Mouse (Mus musculus): ENCODE results near the gene Ppp2r5d. TPM values are rescaled to one million over a fixed set of nuclear protein-coding genes. Genes with fewer than 3 reads are reported as not detected.

Ppp2r5d gene
- polyA plus RNA-seq, 1 experiment from 2014 or later: 69.9 TPM

- Histone ChIP-seq H3K4me3 (ENCODE audit: low read depth, low read length) (no peak overlapping the region), H3K27ac (ENCODE audit: low read depth, low read length) (no peak overlapping the region), H3K4me2 (ENCODE audit: low read depth, low read length) (no peak overlapping the region), H3K9ac (replicated peaks; ENCODE audit: low read depth, low read length) (no peak overlapping the region), H3K27me3 (ENCODE audit: control insufficient read depth, insufficient read depth, low read length) (0 out of 2 replicates have a peak, but pooled peaks cover 2% of the 10 kb centered on the region), H3K36me3 (ENCODE audit: control insufficient read depth, insufficient read depth, low read length) (peaks cover 8% of the 10 kb centered on the region), H3K9me3 (ENCODE audit: control insufficient read depth, low read length) (no peaks in the 10 kb centered on the region), H3K4me1 (ENCODE audit: control insufficient read depth, insufficient read depth, low read length) (no peaks in the 10 kb centered on the region)
- no peak for ATAC-seq (ENCODE audit: low read depth)
- 92% methylated on average over 25 of the region's 26 CpGs for WGBS
Measured at GRCm38 (mm10) chr17:46725731-46726645, 21.1 kb upstream of the Ppp2r5d start.

DNA sequence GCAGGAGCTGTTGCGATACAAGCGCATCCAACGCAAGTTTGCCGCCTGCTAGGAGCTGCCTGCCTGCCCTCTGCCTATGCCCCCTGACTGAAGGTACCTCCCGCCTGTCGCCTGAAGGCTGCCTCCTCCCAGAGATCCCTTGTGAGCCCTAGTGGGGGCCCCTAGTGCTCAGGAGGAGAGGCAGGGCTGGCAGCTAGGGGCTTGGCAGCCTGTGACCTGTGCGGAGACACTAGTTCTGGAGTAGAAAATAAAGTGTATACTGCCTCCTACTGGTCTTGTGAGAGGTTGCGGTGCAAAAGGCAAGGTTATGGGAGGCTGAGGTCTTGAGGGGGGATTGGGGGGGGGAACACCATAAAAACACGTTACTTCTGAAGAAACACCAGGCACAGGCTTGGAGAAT is 20.4 kb upstream of the Ppp2r5d start:
- peaks cover 8% of the 10 kb centered on the region for H3K36me3 ChIP-seq (ENCODE audit: control insufficient read depth, insufficient read depth, low read length)
- no peaks in the 10 kb centered on the region for H3K4me1 ChIP-seq (ENCODE audit: control insufficient read depth, insufficient read depth, low read length)
- H3K9ac ChIP-seq (replicated peaks; ENCODE audit: low read depth, low read length): no peak overlapping the region
- no peak overlapping the region for H3K4me3 ChIP-seq (ENCODE audit: low read depth, low read length)
- 48% methylated on average over 9 of the region's 9 CpGs for WGBS
- H3K27ac ChIP-seq (ENCODE audit: low read depth, low read length): no peak overlapping the region
- H3K9me3 ChIP-seq (ENCODE audit: control insufficient read depth, low read length): no peaks in the 10 kb centered on the region
- no peak overlapping the region for H3K4me2 ChIP-seq (ENCODE audit: low read depth, low read length)
- 0 out of 2 replicates have a peak, but pooled peaks cover 2% of the 10 kb centered on the region for H3K27me3 ChIP-seq (ENCODE audit: control insufficient read depth, insufficient read depth, low read length)
- no peak; the same call in 1 of the 2 replicates for ATAC-seq (ENCODE audit: low read depth)

DNA sequence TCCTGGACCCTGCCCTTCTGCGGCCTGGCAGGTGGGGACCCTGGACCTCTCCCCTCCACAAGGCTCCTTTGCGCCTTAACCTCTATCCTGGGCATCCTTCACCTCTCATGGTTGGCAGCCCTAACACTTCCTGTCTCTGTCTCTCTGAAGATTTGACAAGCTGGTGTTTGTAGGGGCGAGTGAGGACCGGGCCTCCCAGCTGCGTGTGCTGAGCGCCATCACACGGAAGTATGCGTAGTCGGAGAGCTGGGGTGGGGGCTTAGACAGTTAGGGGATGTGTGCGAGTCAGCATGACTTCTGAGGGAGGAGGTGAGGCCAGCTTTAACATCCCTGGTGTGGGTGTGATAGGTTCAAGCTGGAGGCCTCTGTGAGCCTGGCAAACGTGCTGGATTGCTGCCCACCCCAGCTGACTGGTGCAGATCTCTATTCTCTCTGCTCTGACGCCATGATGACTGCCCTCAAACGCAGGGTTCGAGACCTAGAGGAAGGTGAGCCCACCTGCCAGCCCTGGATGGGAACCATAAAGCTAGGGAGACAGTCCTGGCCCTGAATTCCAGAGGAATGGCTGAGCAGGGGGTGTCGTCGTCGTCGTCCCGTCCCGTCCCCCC is 19.7 kb upstream of the Ppp2r5d start:
- Histone ChIP-seq H3K27ac (ENCODE audit: low read depth, low read length) (no peak overlapping the region), H3K9ac (replicated peaks; ENCODE audit: low read depth, low read length) (no peak overlapping the region), H3K4me1 (ENCODE audit: control insufficient read depth, insufficient read depth, low read length) (no peaks in the 10 kb centered on the region), H3K4me3 (ENCODE audit: low read depth, low read length) (no peak overlapping the region), H3K4me2 (ENCODE audit: low read depth, low read length) (no peak overlapping the region), H3K9me3 (ENCODE audit: control insufficient read depth, low read length) (no peaks in the 10 kb centered on the region), H3K27me3 (ENCODE audit: control insufficient read depth, insufficient read depth, low read length) (0 out of 2 replicates have a peak, but pooled peaks cover 2% of the 10 kb centered on the region), H3K36me3 (ENCODE audit: control insufficient read depth, insufficient read depth, low read length) (peaks cover 8% of the 10 kb centered on the region)
- ATAC-seq (ENCODE audit: low read depth): no peak
- WGBS: 83% methylated on average over 19 of the region's 20 CpGs

DNA sequence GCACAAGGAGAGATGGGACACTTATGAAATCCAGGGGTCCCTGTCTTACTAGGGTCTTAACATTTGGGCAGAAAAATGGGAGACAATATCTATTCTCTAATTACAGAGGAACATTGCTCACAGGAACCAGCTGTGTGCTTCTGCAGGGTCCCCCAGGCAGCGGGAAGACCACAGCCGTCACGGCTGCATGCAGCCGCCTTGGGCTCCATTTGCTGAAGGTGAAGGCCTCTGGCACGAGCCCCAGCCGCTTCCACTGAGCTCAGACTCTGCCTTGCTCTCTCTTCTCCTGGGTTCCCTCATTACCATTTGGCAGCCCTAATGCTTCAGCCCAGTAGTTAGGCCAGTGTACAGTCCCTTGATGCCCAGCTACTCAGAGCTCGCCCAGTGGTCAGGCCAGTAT is 16.2 kb upstream of the Ppp2r5d start:
- 88% methylated on average over 7 of the region's 7 CpGs for WGBS
- no peak for ATAC-seq (ENCODE audit: low read depth)
- H3K4me2 ChIP-seq (ENCODE audit: low read depth, low read length): no peak overlapping the region
- no peaks in the 10 kb centered on the region for H3K9me3 ChIP-seq (ENCODE audit: control insufficient read depth, low read length)
- H3K9ac ChIP-seq (replicated peaks; ENCODE audit: low read depth, low read length): no peak overlapping the region
- no peak overlapping the region for H3K27ac ChIP-seq (ENCODE audit: low read depth, low read length)
- H3K4me3 ChIP-seq (ENCODE audit: low read depth, low read length): no peak overlapping the region
- peaks cover 8% of the 10 kb centered on the region for H3K36me3 ChIP-seq (ENCODE audit: control insufficient read depth, insufficient read depth, low read length)
- H3K4me1 ChIP-seq (ENCODE audit: control insufficient read depth, insufficient read depth, low read length): no peaks in the 10 kb centered on the region
- no peaks in the 10 kb centered on the region for H3K27me3 ChIP-seq (ENCODE audit: control insufficient read depth, insufficient read depth, low read length)

DNA sequence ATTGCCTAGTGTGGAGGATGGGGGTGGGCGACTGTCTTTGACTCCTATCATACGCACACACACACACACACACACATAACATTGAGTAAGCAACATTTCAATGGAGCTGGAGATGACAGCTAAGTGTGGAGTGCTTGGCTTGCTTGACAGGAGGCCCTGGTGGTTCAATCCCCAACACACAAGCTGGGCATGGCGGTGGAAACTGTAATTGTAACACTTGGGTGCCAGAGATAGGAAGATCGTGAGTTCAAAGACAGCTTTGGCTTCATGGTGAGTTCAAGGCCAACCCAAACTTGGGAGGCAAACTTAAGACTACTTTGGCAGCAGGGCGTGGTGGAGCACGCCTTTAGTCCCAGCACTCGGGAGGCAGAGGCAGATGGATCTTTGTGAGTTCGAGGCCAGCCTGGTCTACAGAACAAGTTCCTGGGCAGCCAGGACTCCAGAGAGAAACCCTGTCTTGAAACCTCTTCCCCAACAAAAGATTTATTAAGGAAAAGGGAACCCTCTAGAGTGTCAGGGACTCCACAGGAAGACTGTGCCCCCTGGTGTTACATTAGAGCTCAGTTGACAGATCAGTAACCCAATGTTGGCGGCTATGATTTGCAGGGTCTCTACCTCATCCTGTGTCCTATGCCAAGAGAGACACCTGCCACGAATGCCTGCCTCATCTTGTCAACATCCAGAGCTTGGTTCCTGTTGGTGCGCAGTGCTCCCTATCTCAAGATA is 10.0 kb upstream of the Ppp2r5d start:
- H3K36me3 ChIP-seq (ENCODE audit: control insufficient read depth, insufficient read depth, low read length): peaks cover 5% of the 10 kb centered on the region; the same call in 1 of the 2 replicates
- ATAC-seq (ENCODE audit: low read depth): no peak
- H3K27me3 ChIP-seq (ENCODE audit: control insufficient read depth, insufficient read depth, low read length): no peaks in the 10 kb centered on the region; the same call in 1 of the 2 replicates
- H3K27ac ChIP-seq (ENCODE audit: low read depth, low read length): no peak overlapping the region
- H3K4me1 ChIP-seq (ENCODE audit: control insufficient read depth, insufficient read depth, low read length): peaks cover 13% of the 10 kb centered on the region; the same call in 1 of the 2 replicates
- H3K4me2 ChIP-seq (ENCODE audit: low read depth, low read length): no peak overlapping the region
- 96% methylated on average over 11 of the region's 11 CpGs for WGBS
- H3K4me3 ChIP-seq (ENCODE audit: low read depth, low read length): no peak overlapping the region
- H3K9me3 ChIP-seq (ENCODE audit: control insufficient read depth, low read length): no peaks in the 10 kb centered on the region
- H3K9ac ChIP-seq (replicated peaks; ENCODE audit: low read depth, low read length): no peak overlapping the region

GRCm38 (mm10) chr17:46713849-46714248 is 8.9 kb upstream of the Ppp2r5d start:
- no peaks in the 10 kb centered on the region; the same call in 1 of the 2 replicates for H3K27me3 ChIP-seq (ENCODE audit: control insufficient read depth, insufficient read depth, low read length)
- no peak overlapping the region for H3K4me3 ChIP-seq (ENCODE audit: low read depth, low read length)
- no peak for ATAC-seq (ENCODE audit: low read depth)
- no peaks in the 10 kb centered on the region for H3K9me3 ChIP-seq (ENCODE audit: control insufficient read depth, low read length)
- H3K36me3 ChIP-seq (ENCODE audit: control insufficient read depth, insufficient read depth, low read length): peaks cover 5% of the 10 kb centered on the region; the same call in 1 of the 2 replicates
- 88% methylated on average over 9 of the region's 9 CpGs for WGBS
- H3K4me1 ChIP-seq (ENCODE audit: control insufficient read depth, insufficient read depth, low read length): peaks cover 13% of the 10 kb centered on the region; the same call in 1 of the 2 replicates
- no peak overlapping the region for H3K4me2 ChIP-seq (ENCODE audit: low read depth, low read length)
- H3K9ac ChIP-seq (replicated peaks; ENCODE audit: low read depth, low read length): no peak overlapping the region
- H3K27ac ChIP-seq (ENCODE audit: low read depth, low read length): no peak overlapping the region

DNA sequence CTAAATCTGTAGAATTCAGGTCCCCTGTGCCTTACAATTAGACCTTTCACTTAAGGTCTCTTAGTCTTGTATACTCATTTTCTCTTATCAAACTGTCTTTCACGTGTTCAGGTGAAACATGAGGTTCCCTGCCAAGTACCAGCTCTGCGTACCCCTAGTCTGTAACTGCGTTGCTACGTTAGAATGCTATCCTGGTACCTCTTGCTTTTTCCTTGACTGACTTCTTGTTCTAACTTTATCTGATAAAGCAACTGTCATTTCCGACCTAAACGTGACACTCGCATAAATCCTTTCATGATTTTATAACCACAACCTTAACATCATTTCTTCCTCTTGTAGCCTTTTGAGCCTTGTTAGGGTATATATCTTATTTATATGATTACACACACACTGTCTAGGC is 7.5 kb upstream of the Ppp2r5d start:
- H3K9me3 ChIP-seq (ENCODE audit: control insufficient read depth, low read length): no peaks in the 10 kb centered on the region
- peak overlapping the region; percentile 97 for H3K4me3 ChIP-seq (ENCODE audit: low read depth, low read length)
- no peak overlapping the region for H3K27ac ChIP-seq (ENCODE audit: low read depth, low read length)
- no peak overlapping the region for H3K9ac ChIP-seq (replicated peaks; ENCODE audit: low read depth, low read length)
- peaks cover 13% of the 10 kb centered on the region; the same call in 1 of the 2 replicates for H3K4me1 ChIP-seq (ENCODE audit: control insufficient read depth, insufficient read depth, low read length)
- no peaks in the 10 kb centered on the region; the same call in 1 of the 2 replicates for H3K27me3 ChIP-seq (ENCODE audit: control insufficient read depth, insufficient read depth, low read length)
- H3K36me3 ChIP-seq (ENCODE audit: control insufficient read depth, insufficient read depth, low read length): peaks cover 5% of the 10 kb centered on the region; the same call in 1 of the 2 replicates
- peak overlapping the region; percentile 99 for H3K4me2 ChIP-seq (ENCODE audit: low read depth, low read length)
- WGBS: 82% methylated on average over 7 of the region's 7 CpGs
- no peak for ATAC-seq (ENCODE audit: low read depth)

GRCm38 (mm10) chr17:46711612-46712271 is 6.8 kb upstream of the Ppp2r5d start:
- Histone ChIP-seq H3K27me3 (ENCODE audit: control insufficient read depth, insufficient read depth, low read length) (no peaks in the 10 kb centered on the region; the same call in 1 of the 2 replicates), H3K4me1 (ENCODE audit: control insufficient read depth, insufficient read depth, low read length) (peaks cover 13% of the 10 kb centered on the region; the same call in 1 of the 2 replicates), H3K36me3 (ENCODE audit: control insufficient read depth, insufficient read depth, low read length) (peaks cover 5% of the 10 kb centered on the region; the same call in 1 of the 2 replicates), H3K27ac (ENCODE audit: low read depth, low read length) (peak overlapping the region; percentile 52; the same call in 1 of the 2 replicates), H3K9me3 (ENCODE audit: control insufficient read depth, low read length) (no peaks in the 10 kb centered on the region), H3K9ac (replicated peaks; ENCODE audit: low read depth, low read length) (peak overlapping the region; percentile 81), H3K4me3 (ENCODE audit: low read depth, low read length) (peak overlapping the region; percentile 97), H3K4me2 (ENCODE audit: low read depth, low read length) (peak overlapping the region; percentile 99)
- WGBS: under 1% methylated on average over 69 of the region's 76 CpGs
- ATAC-seq (ENCODE audit: low read depth): peak; percentile 32; the same call in 1 of the 2 replicates
